Mouse (Mus musculus): ENCODE measurements at regions not wholly inside any gene's neighbourhood (a gene's known extent, or its start where the extent isn't known, plus 50 kb on each side); places are given as distances from the start of the nearest gene placed in this dataset.

- DNase-seq: no peak
These were observed 55.2 kb upstream of the Rcn1 start for GRCm38 (mm10) chr2:105454353-105454752.

- no peak for DNase-seq
These were observed 55.7 kb upstream of the Rcn1 start for GRCm38 (mm10) chr2:105454836-105455235.

- no peak for DNase-seq
These were observed 59.5 kb upstream of the Rcn1 start for GRCm38 (mm10) chr2:105458643-105459042.

GRCm38 (mm10) chr2:105459512-105459911, 60.4 kb upstream of the Rcn1 start:
- no peak for DNase-seq

- DNase-seq: no peak
These were observed 66.5 kb upstream of the Rcn1 start for GRCm38 (mm10) chr2:105465630-105466029.

GRCm38 (mm10) chr2:105468930-105469329, 69.8 kb upstream of the Rcn1 start:
- DNase-seq: no peak

- DNase-seq: no peak
These were observed 77.0 kb upstream of the Rcn1 start for GRCm38 (mm10) chr2:105476028-105476677.

GRCm38 (mm10) chr2:105481990-105482592, 83.0 kb upstream of the Rcn1 start:
- no peak for DNase-seq

GRCm38 (mm10) chr2:105484496-105484895, 85.4 kb upstream of the Rcn1 start:
- DNase-seq: no peak

- no peak for DNase-seq
These were observed 86.2 kb upstream of the Rcn1 start for GRCm38 (mm10) chr2:105485286-105485685.

GRCm38 (mm10) chr2:105495796-105496195, 96.7 kb upstream of the Rcn1 start:
- DNase-seq: no peak

- DNase-seq: no peak
These were observed 105.1 kb upstream of the Rcn1 start for GRCm38 (mm10) chr2:105504197-105504596.

GRCm38 (mm10) chr2:105505554-105505953, 106.4 kb upstream of the Rcn1 start:
- DNase-seq: no peak

- no peak for DNase-seq
These were observed 108.0 kb upstream of the Rcn1 start for GRCm38 (mm10) chr2:105507160-105507559.

- no peak for DNase-seq
These were observed 111.7 kb upstream of the Rcn1 start for GRCm38 (mm10) chr2:105510816-105511215.

- DNase-seq: no peak
These were observed 112.6 kb upstream of the Rcn1 start for GRCm38 (mm10) chr2:105511690-105512089.

- DNase-seq: no peak
These were observed 115.1 kb upstream of the Rcn1 start for GRCm38 (mm10) chr2:105514226-105514625.

- DNase-seq: no peak
These were observed 115.8 kb upstream of the Rcn1 start for GRCm38 (mm10) chr2:105514881-105515280.

- DNase-seq: no peak
These were observed 116.2 kb upstream of the Rcn1 start for GRCm38 (mm10) chr2:105515326-105515725.

- DNase-seq: no peak
These were observed 117.4 kb upstream of the Rcn1 start for GRCm38 (mm10) chr2:105516267-105517133.

GRCm38 (mm10) chr2:105521841-105522240, 122.7 kb upstream of the Rcn1 start:
- DNase-seq: no peak

- no peak for DNase-seq
These were observed 124.2 kb upstream of the Rcn1 start for GRCm38 (mm10) chr2:105523297-105523802.

GRCm38 (mm10) chr2:105525111-105525610, 126.0 kb upstream of the Rcn1 start:
- no peak for DNase-seq
